ENCODE assay signal across 24 mouse cellular contexts in the genomic region with DNA sequence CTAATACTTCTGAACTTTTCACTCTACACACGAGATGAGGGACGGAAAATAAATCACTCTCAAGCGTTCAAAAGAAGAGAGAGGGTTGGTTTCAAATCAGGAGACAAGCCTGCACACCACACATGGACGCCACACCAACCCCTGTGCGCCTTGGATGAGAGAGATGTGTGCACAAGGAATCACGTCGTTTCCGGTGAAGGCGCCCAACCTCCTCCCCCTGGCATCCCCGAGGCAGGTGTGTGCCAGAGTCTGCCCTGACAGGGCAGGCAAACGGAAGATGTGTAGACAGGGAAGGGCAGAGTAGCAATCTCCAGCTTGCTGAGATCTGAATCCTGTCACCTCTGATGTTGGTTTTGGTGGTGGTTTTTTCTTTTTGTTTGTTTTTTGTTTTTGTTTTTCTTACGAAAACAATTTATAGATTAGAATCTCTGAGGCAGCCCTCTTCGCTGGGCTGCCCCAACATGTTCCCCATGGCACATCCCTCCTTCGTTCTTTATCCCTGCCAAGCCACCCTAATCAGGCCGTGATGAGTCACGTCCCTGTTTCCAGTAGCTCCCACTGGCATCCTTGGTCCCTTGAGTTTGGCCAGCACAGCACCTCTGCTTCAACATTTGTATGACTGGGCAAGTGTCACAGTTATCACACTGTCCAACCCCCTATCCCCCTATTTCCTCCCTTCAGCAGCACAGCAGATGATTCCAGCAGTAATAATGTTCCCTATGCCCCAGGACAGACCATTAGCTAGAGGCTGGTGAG. TPM values are rescaled to one million over a fixed set of nuclear protein-coding genes. Genes with fewer than 3 reads are reported as not detected.
DNase-seq lines count a peak whose midpoint lies in the region; ATAC-seq and TF ChIP-seq lines count a peak whose summit lies in the region.
"Had no signal": no experiment of that assay in that cellular context is flagged by ENCODE, and none has a peak within 500 bp of the region (broad histone marks: within the 10 kb centered on the region; RNA-seq: fewer than 3 reads in every experiment).

No protein-coding gene starts in this region.

- no peak for DNase-seq in embryonic facial prominence, embryonic 10.5 days (ENCODE audit: low spot score)
- peak; percentile 54 for DNase-seq in urinary bladder, postnatal 14 days (ENCODE audit: low spot score)
- DNase-seq in urinary bladder, postnatal 25 days (ENCODE audit: low spot score) = no peak
- DNase-seq: cerebellum, adult 11-12 months; cerebellum, adult 9-10 months; cerebellum, postnatal 25 days; forebrain, postnatal 0 days; gastrocnemius, postnatal 25 days; heart, adult 2 months; heart, postnatal 14 days; kidney, adult 11 months had no signal

- no peak overlapping the region for H3K4me2 ChIP-seq in embryonic facial prominence, embryonic 15.5 days (replicated peaks)
- peak overlapping the region; percentile 15 for H3K4me2 ChIP-seq in myocyte (ENCODE audit: low read depth)
- no peak overlapping the region for H3K4me2 ChIP-seq in liver, embryonic 12.5 days
- H3K4me2 ChIP-seq: embryonic facial prominence, embryonic 13.5 days; forebrain, embryonic 13.5 days; heart, embryonic 11.5 days; heart, embryonic 15.5 days; hindbrain, embryonic 15.5 days had no signal

- 68% methylated on average over 16 of the region's 16 CpGs for WGBS in embryonic facial prominence, embryonic 15.5 days
- 87% methylated on average over 16 of the region's 16 CpGs for WGBS in embryonic facial prominence, embryonic 10.5 days
- 73% methylated on average over 16 of the region's 16 CpGs for WGBS in liver, embryonic 12.5 days (ENCODE audit: insufficient replicate concordance)

- no peaks in the 10 kb centered on the region for H3K79me2 ChIP-seq in myocyte (ENCODE audit: control insufficient read depth, insufficient read depth)

- no peaks in the 10 kb centered on the region for H3K36me3 ChIP-seq in embryonic facial prominence, embryonic 15.5 days
- H3K36me3 ChIP-seq in embryonic facial prominence, embryonic 10.5 days (replicated peaks) = no peaks in the 10 kb centered on the region
- no peaks in the 10 kb centered on the region for H3K36me3 ChIP-seq in myocyte (ENCODE audit: control insufficient read depth, insufficient read depth)
- H3K36me3 ChIP-seq in liver, embryonic 12.5 days = no peaks in the 10 kb centered on the region
- H3K36me3 ChIP-seq: embryonic facial prominence, embryonic 13.5 days; G1E; heart, embryonic 15.5 days; hindbrain, embryonic 15.5 days had no signal

- H3K4me3 ChIP-seq in embryonic facial prominence, embryonic 15.5 days (replicated peaks) = no peak overlapping the region
- no peak overlapping the region for H3K4me3 ChIP-seq in embryonic facial prominence, embryonic 10.5 days
- H3K4me3 ChIP-seq in myocyte = no peak overlapping the region
- H3K4me3 ChIP-seq in liver, embryonic 12.5 days = no peak overlapping the region
- H3K4me3 ChIP-seq: embryonic facial prominence, embryonic 13.5 days; forebrain, embryonic 13.5 days; heart, adult 2 months; heart, embryonic 15.5 days; hindbrain, embryonic 15.5 days had no signal

- H3K9ac ChIP-seq in embryonic facial prominence, embryonic 15.5 days = no peak overlapping the region
- no peak overlapping the region for H3K9ac ChIP-seq in liver, embryonic 12.5 days
- H3K9ac ChIP-seq: embryonic facial prominence, embryonic 13.5 days; forebrain, embryonic 13.5 days; forebrain, postnatal 0 days; heart, embryonic 15.5 days; hindbrain, embryonic 15.5 days had no signal

- no peak for ATAC-seq in embryonic facial prominence, embryonic 15.5 days (ENCODE audit: insufficient number of reproducible peaks, low FRiP score, low TSS enrichment, low read depth)
- no peak for ATAC-seq in granulocyte monocyte progenitor cell, adult 5-6 weeks (replicated peaks; ENCODE audit: poor library complexity, severe bottlenecking)
- ATAC-seq in liver, embryonic 12.5 days = no peak
- ATAC-seq: activated CD4-positive, CD25-positive, alpha-beta regulatory T cell, adult 4 months; CD4-positive, CD25-positive, alpha-beta regulatory T cell, adult 4 months; forebrain, embryonic 13.5 days; forebrain, postnatal 0 days; Patski had no signal

- H3ac ChIP-seq in myocyte (ENCODE audit: control insufficient read depth, insufficient read length) = no peak overlapping the region

- no peaks in the 10 kb centered on the region for H3K9me3 ChIP-seq in embryonic facial prominence, embryonic 15.5 days (replicated peaks)
- H3K9me3 ChIP-seq in embryonic facial prominence, embryonic 10.5 days = no peaks in the 10 kb centered on the region
- H3K9me3 ChIP-seq in liver, embryonic 12.5 days (replicated peaks) = no peaks in the 10 kb centered on the region
- H3K9me3 ChIP-seq: embryonic facial prominence, embryonic 13.5 days; forebrain, embryonic 13.5 days; G1E; heart, embryonic 15.5 days; hindbrain, embryonic 15.5 days had no signal

- no peaks in the 10 kb centered on the region for H3K27me3 ChIP-seq in embryonic facial prominence, embryonic 15.5 days
- no peaks in the 10 kb centered on the region for H3K27me3 ChIP-seq in embryonic facial prominence, embryonic 10.5 days (replicated peaks; ENCODE audit: low read depth, poor library complexity, severe bottlenecking)
- no peaks in the 10 kb centered on the region for H3K27me3 ChIP-seq in myocyte (ENCODE audit: control insufficient read depth, insufficient read depth, insufficient read length)
- no peaks in the 10 kb centered on the region for H3K27me3 ChIP-seq in liver, embryonic 12.5 days (replicated peaks)
- H3K27me3 ChIP-seq: embryonic facial prominence, embryonic 13.5 days; forebrain, embryonic 13.5 days; heart, embryonic 15.5 days; hindbrain, embryonic 15.5 days; Patski had no signal

- no peak for TF ChIP-seq POLR2A in myocyte (IDR thresholded peaks at IDR 0.05; ENCODE audit: insufficient read length, low read depth)

- H3K27ac ChIP-seq in embryonic facial prominence, embryonic 15.5 days (replicated peaks) = 0 out of 2 replicates have a peak overlapping the region, but pooled peaks have one; percentile 17
- H3K27ac ChIP-seq in embryonic facial prominence, embryonic 10.5 days (replicated peaks) = no peak overlapping the region
- H3K27ac ChIP-seq in liver, embryonic 12.5 days = no peak overlapping the region
- H3K27ac ChIP-seq: embryonic facial prominence, embryonic 13.5 days; forebrain, embryonic 13.5 days; heart, adult 2 months; heart, embryonic 15.5 days; hindbrain, embryonic 15.5 days had no signal

- peaks cover 15% of the 10 kb centered on the region for H3K4me1 ChIP-seq in embryonic facial prominence, embryonic 15.5 days
- H3K4me1 ChIP-seq in embryonic facial prominence, embryonic 10.5 days = peaks cover 14% of the 10 kb centered on the region
- H3K4me1 ChIP-seq in liver, embryonic 12.5 days = peaks cover 4% of the 10 kb centered on the region; the same call in 1 of the 2 replicates

TF ChIP-seq in myocyte, 11 proteins besides CTCF, POLR2A, EP300 and RAD21:
- TF ChIP-seq REST (IDR thresholded peaks at IDR 0.05; ENCODE audit: insufficient read depth, insufficient read length) (no peak), TCF3 (IDR thresholded peaks at IDR 0.05; ENCODE audit: insufficient read length, low read depth) (no peak), TCF12 (IDR thresholded peaks at IDR 0.05; ENCODE audit: insufficient read depth, poor library complexity, severe bottlenecking) (no peak), CEBPB (IDR thresholded peaks at IDR 0.05; ENCODE audit: insufficient read depth, poor library complexity, severe bottlenecking) (no peak), SRF (IDR thresholded peaks at IDR 0.05; ENCODE audit: control insufficient read depth, insufficient read length, low read depth) (no peak), POLR2AphosphoS2 (IDR thresholded peaks at IDR 0.05; ENCODE audit: insufficient read length, low read depth) (no peak), MYOD1 (IDR thresholded peaks at IDR 0.05; ENCODE audit: control insufficient read depth in 1 of 3, insufficient read length in 2 of 3, low read depth in 2 of 3) (no peak), E2F4 (IDR thresholded peaks at IDR 0.05; ENCODE audit: insufficient read depth) (no peak), USF1 (IDR thresholded peaks at IDR 0.05; ENCODE audit: low read depth) (no peak)

RNA-seq across cellular contexts. Expression of gene Irf2bp2, which starts 18.7 kb away (rescaled TPM):
- polyA plus RNA-seq in embryonic facial prominence, embryonic 15.5 days (2015; fragmentation: Nextera tagmentation; extraction: Ambion mirVana) = 12.5 and 14.7 TPM in 2 replicates
- polyA plus RNA-seq in embryonic facial prominence, embryonic 10.5 days (2016; fragmentation: Nextera tagmentation; extraction: Ambion mirVana) = 4.5 and 5.4 TPM in 2 replicates
- 16.8 TPM for polyA plus RNA-seq in myocyte (2012; fragmentation: generic; extraction: Trizol)
- 112 and 113 TPM in 2 replicates for total RNA-seq in granulocyte monocyte progenitor cell, adult 5-6 weeks (2014; fragmentation: Nextera tagmentation)
- total RNA-seq in granulocyte monocyte progenitor cell, adult 5-6 weeks (2017) = 97.9 and 112 TPM in 2 replicates
- polyA plus RNA-seq in liver, embryonic 12.5 days (2016; fragmentation: Nextera tagmentation; extraction: Ambion mirVana) = 5.5 and 5.6 TPM in 2 replicates
